Mouse (Mus musculus) mouse embryonic stem cell (cell line): ENCODE data around the gene Tmem110.

Experiments used
- in situ Hi-C, 2 experiments: fragments of 300-500 bp; cut with MboI; formaldehyde crosslinking; loops; 1 replicate in 1 of 2; 3 replicates in 1 of 2; pipeline ENCODE4 v1.14.3; 2019 to 2020; ENCODE audit warnings: low sequenced_read_pairs in 2 of 2, low pct_unique_long_range_greater_than_20kb in 1 of 2, mixed read lengths in 1 of 2; ENCODE audit not compliant: unreplicated experiment in 1 of 2

The Tmem110 gene

DNA sequence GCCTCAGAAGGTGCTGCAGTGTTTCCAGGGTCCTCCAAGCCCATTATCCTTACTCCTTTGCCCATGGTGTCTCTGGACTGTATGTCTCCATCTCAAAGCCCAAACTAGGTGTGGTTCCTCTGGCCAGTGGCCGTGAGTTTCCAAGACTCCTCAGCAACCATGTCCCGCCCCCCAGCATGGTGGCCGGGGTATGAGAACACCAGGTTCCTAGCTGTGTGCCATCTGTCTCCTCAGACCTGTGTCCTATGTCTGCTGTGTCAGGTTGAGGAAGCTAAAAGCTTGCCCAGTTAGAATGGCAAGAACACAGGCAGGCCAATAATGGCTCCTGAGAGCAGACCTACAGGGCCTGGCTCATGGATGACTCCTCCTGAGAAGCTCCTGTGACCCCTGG lies 56.3 kb downstream of the Tmem110 start:
- in situ Hi-C loops = no loop called here

DNA sequence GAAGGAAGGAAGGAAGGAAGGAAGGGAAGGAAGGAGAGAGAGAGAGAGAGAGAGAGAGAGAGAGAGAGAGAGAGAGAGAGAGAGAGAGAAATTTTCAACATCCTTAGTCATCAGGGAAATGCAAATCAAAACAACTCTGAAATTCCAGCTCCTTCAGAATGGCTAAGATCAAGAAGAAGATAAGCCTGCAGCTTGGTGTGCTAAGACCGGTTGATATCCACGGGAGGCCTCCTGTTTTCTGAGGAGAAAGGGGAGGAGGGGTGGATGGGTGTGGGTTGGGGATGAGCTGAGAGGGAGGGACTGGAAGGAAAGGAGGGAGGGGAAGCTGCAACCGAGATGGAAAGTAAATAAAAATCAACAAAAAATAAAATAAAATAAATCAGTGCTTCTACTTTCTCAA lies 59.9 kb downstream of the Tmem110 start:
- in situ Hi-C loops = no loop called here

DNA sequence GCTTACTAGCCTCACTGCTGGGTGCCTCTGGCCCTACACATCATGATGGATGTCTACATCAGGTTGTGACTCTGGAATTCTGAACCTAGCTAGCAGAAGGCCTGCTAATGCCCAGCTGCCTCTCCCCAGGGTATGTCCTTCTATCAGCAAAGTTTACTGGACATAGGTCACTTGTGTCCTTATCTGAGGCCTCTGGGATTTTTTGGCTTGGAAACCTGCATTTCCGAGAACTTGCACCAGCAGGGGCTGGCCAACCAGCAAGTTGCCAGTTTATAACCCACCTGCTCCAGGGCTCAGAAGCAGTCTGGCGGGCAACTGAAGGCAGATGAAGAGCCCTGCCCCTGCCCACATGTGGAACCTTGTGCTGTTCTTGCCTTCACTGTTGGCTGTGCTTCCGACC lies 60.8 kb downstream of the Tmem110 start, which contains the start of gene Itih4:
Gene Itih4 (plus strand): TSS at position 273 of the 400 bp plus-strand sequence.
- in situ Hi-C loops = no loop called here

DNA sequence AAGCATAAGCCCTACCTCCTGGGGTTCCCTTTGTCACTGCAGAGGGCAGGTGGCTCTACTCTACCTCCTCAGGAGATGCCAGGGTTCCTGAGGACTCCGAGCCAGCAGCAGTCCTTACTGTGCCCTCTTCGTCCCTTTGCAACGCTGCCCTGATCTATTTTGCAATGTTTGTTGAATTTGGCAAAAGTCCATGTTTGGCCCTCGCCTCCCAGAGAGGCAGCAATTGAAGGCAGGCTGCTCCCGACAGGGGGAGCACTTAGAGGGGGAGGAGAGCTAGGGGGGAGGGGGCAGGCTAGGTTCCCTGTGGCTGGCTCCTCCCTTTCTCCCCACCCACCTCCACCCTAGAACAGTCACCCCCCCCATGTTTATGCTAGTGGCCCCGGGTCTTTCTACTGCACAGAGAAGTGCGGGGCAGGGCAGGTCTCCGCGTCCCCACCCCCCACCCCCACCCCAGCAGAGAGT lies 62.9 kb downstream of the Tmem110 start:
- in situ Hi-C loops = no loop called here

DNA sequence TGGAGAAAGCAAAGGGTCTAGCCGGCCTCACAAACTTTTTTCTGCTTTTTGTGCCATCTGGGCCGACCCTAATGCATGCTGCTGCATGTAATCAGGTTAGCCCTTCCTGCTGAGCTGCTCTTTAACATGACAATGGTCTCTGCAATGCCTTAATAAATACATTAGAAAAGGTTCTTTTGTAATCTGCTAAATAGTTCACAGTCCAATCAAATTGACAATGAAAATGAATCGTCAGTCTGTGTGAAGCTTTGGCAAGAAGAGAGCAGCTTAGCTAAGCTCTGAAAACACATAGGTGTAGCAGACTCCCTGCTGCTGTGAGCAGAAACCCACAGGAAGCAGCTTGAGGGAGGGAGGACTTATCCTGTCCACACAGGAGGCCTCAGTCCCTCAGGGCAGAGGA lies 74.6 kb downstream of the Tmem110 start:
- in situ Hi-C loops = no loop called here

DNA sequence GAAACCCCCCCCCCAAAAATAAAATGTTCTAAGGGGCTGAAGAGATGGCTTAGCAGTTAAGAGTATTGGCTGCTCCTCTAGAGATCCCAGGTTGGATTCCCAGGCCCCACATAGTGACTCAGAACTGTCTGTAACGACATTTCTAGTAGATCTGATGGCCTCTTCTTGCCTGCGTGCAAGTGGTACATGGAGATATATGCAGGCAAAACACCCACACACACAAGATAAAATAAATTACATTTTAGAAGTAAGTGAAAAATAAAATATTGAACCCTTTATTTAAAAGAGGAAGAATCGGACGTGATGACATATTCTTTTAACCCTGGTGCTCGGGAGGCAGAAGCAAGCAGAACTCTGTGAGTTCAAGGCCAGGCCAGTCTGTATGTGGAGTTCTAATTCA lies 77.2 kb downstream of the Tmem110 start:
- in situ Hi-C loops = no loop called here

DNA sequence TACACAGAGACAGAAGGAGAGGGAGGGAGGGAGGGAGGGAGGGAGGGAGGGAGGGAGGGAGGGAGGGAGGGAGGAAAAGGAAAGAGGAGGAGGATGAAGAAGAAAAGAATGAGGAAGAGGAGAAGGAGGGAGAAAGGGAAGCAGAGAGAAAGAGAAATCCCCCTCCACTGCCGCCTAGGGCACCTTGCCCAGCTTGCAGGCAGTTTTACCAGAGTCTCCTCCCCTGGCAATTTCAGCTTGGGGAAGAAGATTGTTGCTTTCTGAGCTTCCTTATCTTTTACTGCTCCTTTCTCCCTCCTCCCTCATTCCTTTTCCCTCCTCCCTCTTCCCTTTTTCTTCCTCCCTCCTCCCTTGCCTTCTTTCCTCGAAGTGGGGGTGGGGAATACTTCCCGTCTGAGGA lies 77.6 kb downstream of the Tmem110 start:
- in situ Hi-C loops = no loop called here

DNA sequence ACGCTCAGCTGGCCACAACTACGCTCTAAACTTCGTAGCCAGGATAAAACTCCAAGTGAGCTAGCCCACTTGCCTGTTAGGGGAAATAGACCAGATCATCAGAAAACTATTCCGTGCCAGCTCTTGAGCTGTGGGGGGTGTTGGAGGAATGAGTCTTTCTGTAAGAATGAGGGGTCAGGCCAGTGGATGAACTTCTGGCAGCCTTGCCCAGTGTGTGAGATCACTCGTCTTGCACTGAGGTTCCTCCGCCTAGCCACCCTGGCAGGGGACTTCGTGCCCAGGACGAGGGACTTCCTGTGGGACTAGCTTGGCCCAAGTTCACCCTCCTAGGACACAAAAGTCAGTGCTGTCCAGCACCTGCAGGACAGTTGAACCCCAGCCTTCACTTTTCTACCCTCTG lies 78.9 kb downstream of the Tmem110 start:
- in situ Hi-C loops = no loop called here

DNA sequence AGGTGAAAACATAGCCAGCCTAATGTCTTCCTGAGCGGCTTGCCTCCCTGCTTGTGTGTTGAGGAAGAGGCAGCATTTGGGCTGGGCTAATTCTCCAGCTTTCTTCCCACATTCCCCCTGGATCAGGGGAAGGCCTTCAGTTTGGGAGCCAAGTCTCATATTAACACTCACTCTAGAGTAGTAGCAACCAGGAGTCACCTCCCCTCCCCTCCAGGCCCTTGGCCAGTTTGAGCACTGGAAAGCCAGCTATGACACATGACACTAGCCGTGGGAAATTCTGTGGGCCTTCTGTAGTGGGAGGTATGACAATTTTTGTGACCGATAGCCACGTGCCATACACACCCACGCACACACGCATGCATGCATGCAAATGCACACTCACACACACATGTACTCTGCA lies 80.6 kb downstream of the Tmem110 start:
- in situ Hi-C loops = no loop called here

DNA sequence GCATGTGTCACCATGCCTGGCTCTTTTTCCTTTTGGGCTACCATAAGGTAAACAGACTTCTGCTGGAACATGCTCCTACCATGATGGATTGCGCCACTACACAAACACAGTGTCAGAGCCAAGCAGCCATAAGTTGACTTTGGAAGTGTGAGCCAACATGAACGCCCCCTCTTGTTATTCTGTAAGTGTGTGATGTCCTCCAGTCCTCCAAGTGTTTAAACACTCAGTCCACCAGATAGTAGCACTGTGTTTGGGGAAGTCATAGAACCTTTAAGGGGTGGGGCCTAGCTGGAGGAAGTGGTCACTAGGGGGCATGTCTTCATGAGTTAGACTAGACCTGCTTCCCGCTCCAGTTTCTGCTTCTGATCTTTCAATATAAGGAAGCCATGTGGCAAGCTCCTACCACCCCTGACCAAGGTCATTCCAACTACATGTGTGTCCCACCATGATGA lies 82.5 kb downstream of the Tmem110 start:
- in situ Hi-C loops = no loop called here

DNA sequence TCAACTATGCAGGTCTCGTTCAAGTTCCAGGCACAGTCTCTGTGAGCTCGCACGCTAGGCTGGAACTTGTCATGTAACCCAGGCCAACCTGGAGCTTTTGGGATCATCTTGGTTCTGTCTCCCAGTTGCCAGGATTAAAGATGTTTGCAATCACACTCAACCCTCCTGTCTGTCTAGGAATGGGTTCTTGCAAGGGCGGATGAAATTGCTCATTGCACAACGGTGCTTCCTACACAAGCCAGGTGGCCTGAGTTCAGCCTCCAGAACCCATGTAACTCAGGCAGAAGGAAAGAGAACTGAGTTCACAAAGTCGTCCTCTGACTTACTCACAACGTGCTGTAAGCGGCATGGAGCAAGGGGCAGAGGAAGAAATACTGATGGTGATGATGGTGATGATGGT lies 85.8 kb downstream of the Tmem110 start:
- in situ Hi-C loops = no loop called here

DNA sequence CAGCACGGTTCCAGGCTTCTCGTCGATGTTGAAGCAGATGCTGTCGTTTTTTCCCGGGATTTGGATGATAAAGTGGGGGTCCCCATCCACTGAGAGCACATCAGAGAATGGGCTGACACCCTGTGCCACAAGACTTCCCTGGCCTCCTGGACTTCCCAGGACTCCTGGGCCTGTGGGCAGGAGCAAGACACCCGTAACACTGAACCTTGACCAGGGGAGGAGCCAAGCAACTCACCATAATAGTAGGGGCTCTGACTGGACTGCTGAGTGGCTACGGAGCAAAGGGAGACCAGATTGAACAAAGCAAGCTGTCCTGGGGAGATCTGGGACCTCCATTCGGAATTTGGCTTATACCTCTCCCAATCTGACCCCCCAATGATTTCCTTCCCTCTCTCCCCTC lies 87.3 kb downstream of the Tmem110 start:
- in situ Hi-C loops = no loop called here

DNA sequence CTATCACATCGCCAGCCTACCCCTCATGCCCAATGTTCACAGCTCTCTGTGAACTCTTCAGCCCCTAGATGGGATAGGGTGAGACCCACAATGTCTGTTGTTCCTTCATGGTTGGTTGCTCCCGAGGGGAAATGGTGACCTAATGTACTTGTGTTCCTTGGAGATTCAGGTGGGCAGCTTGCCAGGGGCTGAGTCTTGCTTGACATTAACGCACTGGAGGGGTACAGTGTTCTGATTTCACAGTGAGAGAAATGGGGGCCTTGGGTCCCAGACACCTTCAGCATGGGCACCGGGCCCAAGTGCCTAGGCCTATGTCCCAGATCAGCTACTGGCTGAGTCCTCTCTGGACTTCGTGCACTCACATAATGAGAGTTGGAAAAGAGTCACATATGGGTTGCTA lies 88.0 kb downstream of the Tmem110 start:
- in situ Hi-C loops = no loop called here

DNA sequence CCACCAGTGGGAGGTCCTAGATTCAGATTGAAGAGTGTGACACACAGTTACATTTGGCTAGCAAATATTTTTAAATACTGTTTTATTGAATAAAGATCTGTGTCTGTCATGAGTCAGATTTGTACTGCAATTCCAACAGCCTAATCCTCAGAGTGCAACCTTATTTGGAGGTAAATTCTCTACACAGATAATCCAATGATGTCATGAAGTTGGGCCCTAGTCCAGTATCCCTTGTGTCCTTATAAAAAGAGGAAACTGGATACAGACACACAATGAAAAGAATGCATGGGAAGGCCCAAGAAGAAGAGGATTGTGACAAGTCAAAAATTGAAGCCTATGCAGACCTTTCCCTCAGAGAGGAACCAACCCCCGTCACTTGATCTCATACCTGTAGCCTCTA lies 91.1 kb downstream of the Tmem110 start:
- in situ Hi-C loops = no loop called here

DNA sequence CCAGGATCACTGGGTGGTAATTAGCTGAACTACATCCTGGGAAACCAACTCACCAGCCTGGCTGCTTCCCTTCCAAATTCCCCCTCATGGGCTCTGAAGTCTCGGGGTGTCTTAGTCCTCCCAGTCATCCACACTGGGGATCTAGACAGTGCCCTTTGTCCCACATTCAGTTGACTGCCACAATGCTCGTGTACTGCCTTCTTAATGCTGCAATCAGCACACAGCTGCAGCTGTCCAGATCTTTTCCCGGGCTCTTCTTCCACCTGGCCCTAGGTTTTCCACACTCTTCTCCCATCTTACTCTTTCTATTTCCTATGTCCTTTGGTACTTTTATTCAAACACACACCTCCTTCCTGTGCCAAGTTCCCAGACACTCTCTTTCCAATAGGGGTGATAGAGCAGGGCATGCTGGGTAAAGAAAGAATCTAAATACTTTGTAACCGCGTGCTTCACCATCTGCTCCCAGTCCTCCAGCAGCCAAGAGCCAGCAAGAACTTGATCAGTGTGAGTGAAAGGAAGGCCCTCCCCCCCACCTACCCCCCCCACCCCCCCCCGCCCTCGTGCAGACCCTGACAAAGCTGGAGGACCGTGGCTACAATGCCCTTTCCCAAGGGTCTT lies 96.8 kb downstream of the Tmem110 start:
- in situ Hi-C loops = no loop called here

DNA sequence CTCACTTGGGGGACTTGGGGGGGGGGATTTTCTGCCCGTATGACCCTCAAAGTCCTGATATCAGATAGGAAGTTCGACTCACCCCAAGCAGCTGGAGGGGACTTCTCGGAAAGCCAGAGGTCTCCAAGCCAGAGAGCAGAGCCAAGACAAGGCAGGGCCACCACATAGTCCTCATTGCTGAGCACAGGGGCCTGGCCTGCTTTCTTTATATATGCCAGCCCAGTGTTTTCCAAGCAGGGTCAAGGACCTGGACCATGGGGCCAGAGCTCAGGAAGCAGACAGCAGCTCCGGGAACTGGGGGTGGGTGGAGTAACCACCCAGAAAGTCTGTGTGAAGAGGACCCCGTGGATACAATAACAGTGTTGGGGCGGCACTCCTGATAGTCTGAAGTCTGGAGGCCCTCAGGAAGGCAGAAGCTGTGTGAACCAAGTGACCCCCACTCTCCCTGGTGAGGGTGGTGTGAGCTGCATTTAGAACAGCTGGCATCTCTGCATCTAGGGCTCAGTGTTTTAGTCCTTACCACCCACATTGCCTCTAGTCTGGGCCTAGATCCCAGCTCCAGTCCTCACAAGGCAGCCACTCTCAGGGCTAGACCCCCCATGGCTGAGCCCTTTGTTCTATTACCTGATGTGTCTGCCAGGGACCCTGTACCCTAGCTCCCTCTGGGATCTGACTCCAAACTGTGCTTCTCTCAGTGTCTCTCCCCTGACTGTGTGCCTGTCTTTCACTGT lies 98.2 kb downstream of the Tmem110 start, which contains the start of gene Itih3:
Gene Itih3 (minus strand): TSS at position 386 of the 731 bp plus-strand sequence.
- in situ Hi-C loops = no loop called here

DNA sequence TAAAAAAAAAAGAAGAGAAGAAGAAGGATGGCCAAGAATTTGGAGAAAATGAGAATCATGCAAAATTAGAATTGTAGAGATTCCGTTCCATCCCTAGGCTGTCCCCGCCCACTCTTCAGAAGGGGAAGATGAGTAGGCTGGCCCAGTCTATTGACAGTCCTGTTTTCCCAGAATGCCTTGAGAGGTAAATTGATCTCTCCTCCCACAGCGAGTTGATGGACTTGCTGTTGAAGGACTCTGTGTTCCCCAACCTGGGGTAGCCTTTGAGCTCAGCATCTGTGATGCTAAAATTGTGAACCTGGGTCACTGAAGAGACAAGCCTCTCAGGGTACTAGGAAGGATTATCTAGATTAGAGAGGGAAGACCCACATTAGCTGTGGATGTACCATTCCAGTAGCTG lies 100.1 kb downstream of the Tmem110 start:
- in situ Hi-C loops = no loop called here
